Mouse (Mus musculus): Measurements from ENCODE around the gene Col6a4.

Gene Col6a4

GRCm38 (mm10) chr9:106073956-106074355 lies 22.6 kb downstream of the Col6a4 start:
- DNase-seq (ENCODE audit: low spot score in 2 of 2): no peak

- no peak for DNase-seq (ENCODE audit: low spot score in 2 of 2)
These were observed 24.9 kb downstream of the Col6a4 start for GRCm38 (mm10) chr9:106071651-106072050.

DNA sequence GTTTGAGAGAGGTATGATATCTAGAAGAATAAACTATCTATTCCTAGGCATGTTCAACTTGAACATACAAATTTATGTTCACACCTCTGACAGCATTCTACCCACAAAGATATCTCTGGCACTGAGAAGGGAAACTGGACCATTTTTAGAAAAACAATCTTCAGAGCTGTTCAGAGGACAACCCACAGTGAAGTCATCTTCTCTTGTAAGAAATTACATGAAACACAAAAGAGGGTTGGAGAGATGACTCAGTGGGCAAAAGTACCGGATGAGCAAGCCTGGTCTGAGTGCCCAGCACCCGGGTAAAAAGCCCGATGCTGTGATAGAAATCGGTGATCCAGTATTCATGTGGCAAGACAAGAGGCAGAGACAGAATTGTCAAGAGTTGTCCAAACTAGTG lies 43.1 kb downstream of the Col6a4 start:
- peak in 1 of 2 experiments; percentile 39 for DNase-seq (ENCODE audit: low spot score in 2 of 2)

- DNase-seq (ENCODE audit: low spot score in 2 of 2): no peak
These were observed 52.6 kb downstream of the Col6a4 start for GRCm38 (mm10) chr9:106043921-106044503.

DNA sequence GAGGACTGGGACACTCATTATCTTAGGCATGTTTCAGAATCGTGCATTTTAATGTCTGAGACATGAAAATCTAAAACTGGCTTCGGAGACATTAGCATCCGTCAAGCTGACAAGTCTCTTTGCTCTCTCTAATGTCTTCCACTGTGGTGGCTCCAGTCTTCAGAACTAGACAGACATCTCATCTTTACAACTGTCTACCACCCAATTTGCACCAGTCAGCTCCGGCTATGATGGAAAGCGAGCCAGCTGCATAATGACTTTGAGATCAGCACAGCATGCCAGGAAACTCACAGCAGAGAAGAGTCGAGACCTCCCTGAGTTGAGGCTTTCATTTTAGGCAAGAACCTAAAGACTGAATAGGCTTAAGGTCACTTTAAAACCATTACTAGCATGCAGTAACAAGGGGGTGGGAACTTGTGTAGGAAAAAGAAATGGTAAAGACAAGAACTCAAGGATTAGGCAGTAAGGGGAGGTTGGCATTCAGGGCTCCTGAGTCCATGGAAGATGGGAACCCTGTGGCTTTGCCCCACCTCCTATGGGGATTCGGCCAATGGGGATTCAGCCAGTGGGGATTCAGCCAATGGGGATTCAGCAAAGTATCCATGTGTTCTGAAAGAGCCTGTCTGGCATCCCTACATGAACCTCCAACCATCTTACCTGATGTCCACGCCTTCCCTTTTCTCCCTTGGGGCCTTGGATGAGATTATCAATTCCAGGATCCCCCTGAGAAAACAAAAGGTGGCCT lies 56.5 kb downstream of the Col6a4 start:
- DNase-seq (ENCODE audit: low spot score in 2 of 2): no peak

DNA sequence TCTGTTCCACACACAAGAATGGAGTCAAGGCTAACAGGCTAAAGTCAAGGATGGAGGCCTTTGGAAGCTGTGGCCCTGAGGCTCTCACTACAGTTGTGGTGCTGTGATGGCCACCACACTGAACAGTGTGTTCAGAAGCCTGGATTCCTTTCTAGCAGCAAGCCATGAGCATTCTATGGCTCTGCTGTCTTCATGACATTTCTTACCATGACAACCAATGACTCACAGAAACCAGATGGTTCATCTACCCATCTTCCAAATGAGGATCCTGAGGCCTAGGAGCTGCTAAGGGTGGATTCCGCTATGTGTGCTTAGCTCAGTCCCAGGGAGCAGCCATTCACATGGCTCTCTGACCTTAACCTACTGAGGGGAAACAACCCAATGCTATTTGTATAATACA lies 57.3 kb downstream of the Col6a4 start:
- peak; percentile 7 to 23 for DNase-seq (ENCODE audit: low spot score in 2 of 2)

GRCm38 (mm10) chr9:106038865-106039264 lies 57.7 kb downstream of the Col6a4 start:
- DNase-seq (ENCODE audit: low spot score in 2 of 2): peak; percentile 74 to 79

DNA sequence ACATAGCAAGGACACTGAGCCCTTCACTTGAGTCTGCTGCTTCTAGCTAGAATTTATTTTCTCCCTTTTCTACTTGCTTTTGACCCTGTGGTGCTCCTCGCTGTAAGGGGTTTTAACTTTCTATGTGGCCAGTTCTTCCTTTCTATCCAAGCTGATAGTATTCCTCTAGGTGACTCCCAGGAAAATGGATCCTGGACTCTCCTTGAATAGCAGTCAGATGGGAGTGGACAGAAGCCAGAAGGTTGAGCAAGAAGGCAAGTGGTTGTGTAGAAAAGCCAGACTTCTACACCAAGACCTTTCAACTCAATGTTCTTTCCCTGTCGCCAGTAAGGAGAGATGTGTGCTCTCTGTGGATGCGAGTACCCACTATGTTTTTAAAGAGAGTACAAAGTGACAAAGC lies 80.9 kb downstream of the Col6a4 start:
- no peak for DNase-seq (ENCODE audit: low spot score in 2 of 2)

DNA sequence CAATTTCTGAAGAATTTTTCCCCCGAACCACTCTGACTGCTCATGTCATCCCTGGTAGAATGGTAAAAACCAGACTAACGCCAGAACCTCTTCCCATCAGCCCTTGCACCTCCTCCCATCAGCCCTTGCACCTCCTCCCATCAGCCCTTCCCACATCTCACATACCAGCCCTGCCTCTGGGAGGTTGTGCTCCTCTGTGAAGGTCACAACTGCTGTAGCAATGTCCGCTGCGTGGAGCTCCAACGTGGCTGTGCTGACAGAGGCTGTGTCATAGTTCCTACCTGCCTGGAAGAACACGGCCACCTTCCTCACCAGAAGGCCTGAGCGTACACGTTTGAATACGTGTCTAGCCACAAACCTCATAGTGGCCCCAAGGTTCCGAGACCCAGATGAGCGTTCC lies 83.4 kb downstream of the Col6a4 start:
- DNase-seq (ENCODE audit: low spot score in 2 of 2): no peak

DNA sequence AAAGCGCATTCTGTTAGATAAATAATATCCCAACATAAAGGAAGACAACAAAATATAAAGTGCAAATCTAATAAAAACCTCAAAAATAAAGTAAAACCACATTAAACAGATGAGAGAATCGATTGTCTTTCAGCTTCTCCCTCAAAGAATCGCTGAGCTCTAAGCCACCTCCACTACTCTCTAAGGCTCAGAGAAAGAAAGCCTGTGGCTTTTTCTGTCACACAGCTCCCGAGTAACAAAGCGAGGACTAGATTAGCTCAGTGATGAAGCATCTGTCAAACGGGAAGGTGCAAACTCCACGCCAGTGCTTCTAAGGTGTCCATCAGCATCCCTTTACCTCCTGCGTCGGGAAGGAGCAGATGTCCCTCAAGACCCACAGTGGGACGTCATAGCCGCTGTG lies 98.6 kb downstream of the Col6a4 start:
- DNase-seq (ENCODE audit: low spot score in 2 of 2): no peak

GRCm38 (mm10) chr9:105992425-105992824 lies 104.2 kb downstream of the Col6a4 start:
- DNase-seq (ENCODE audit: low spot score in 2 of 2): peak; percentile 37 to 56

DNA sequence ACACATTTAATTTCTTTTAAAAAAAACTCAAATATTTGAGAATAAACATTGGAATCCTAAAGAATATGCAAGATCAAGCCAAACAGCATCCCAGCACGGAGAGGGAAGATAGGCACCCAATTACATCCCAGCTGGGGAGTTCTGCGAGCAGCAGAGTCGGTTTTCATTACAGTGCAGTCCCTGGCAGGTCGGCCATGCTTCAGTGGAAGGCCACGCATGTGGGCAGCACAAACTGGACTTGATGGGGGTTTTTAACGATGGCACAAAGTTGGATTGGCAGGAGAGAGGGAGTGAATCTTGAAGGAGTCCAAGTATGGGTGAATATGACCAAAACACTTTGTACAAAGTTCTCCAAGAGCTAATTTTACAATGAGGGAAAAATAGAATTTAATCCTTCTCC lies 106.5 kb downstream of the Col6a4 start:
- DNase-seq (ENCODE audit: low spot score in 2 of 2): no peak

GRCm38 (mm10) chr9:105989468-105989867 lies 107.1 kb downstream of the Col6a4 start:
- no peak for DNase-seq (ENCODE audit: low spot score in 2 of 2)

DNA sequence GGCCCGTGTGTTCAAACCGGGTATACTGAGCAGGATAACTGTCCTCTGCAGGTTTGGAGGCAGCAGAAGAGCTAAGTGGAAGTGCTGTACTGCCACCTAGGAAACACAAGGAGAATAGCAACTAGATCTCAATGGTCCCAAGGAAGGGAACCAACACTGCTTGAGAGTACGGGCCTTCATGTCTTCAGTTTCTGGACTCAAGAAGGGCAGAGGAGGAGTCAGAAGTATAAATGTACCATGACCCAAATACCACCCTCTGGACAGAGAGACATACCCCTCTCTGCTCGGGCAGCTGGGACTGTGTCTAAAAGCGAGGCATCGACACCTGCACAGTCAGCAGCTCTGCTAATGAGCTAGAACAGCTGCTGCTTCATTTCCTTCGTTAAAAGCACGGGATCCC lies 108.5 kb downstream of the Col6a4 start:
- no peak for DNase-seq (ENCODE audit: low spot score in 2 of 2)

GRCm38 (mm10) chr9:105984931-105985519 lies 111.6 kb downstream of the Col6a4 start:
- DNase-seq (ENCODE audit: low spot score in 2 of 2): no peak

DNA sequence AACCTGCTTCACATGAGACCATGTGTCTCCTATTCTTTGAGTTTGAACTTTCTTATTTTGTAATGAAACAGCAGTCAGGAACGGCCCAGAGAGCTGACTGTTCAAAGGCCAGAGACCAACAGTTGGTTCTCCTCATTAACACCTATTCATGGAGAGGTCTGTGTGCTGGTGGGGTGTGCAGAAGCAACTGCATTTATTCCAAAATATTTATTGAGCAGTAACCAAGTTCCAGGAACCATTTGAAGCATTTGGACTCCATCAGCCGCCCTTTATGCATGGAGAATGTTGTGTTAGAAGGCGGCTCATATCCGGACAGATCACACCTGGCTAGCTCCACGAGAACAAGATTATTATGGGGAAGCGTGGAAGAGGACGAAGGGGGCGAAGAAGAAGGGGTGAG lies 118.1 kb downstream of the Col6a4 start:
- no peak for DNase-seq (ENCODE audit: low spot score in 2 of 2)

DNA sequence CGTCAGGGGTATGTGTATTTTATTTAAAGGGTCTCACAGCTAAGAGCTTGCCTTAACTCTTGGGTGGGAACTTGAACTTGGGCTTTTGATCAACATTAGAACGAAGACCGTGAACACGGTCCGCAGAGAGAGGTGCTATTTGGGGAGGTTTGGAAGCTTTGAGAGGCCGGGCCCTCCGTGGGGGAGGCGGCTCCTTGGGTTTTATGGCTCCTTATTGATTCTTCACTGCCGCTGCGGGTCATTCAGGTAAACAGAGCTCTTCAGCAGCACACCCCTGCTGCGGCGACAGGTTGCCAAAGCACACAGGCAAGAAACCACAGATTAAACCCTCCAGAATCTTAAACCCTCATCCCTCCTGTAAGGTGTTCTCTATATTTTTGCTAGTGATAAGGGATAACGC lies 119.7 kb downstream of the Col6a4 start:
- no peak for DNase-seq (ENCODE audit: low spot score in 2 of 2)

DNA sequence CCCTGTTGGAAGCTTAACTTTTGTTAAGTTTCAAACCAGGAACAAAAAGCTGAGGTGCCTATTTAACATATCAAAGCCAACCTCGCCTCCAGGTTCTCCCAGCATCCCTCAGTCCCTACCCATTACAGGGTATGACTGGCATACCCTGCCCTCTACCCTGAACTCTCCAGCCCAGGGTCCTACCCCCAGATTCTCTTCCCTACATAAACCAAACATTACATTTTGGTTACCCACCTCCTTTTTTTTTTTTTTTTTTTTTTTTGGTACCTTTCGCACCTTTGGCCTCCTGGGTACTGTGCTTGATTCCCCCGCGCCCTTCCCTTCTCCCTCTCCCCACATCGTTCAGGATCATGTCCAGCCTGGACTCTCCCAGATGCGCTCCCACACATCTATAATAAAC lies 120.3 kb downstream of the Col6a4 start:
- no peak for DNase-seq (ENCODE audit: low spot score in 2 of 2)

GRCm38 (mm10) chr9:105973736-105974135 lies 122.8 kb downstream of the Col6a4 start:
- no peak for DNase-seq (ENCODE audit: low spot score in 2 of 2)

GRCm38 (mm10) chr9:105972031-105972430 lies 124.6 kb downstream of the Col6a4 start:
- no peak for DNase-seq (ENCODE audit: low spot score in 2 of 2)

GRCm38 (mm10) chr9:105971351-105971894 lies 125.2 kb downstream of the Col6a4 start:
- no peak for DNase-seq (ENCODE audit: low spot score in 2 of 2)

DNA sequence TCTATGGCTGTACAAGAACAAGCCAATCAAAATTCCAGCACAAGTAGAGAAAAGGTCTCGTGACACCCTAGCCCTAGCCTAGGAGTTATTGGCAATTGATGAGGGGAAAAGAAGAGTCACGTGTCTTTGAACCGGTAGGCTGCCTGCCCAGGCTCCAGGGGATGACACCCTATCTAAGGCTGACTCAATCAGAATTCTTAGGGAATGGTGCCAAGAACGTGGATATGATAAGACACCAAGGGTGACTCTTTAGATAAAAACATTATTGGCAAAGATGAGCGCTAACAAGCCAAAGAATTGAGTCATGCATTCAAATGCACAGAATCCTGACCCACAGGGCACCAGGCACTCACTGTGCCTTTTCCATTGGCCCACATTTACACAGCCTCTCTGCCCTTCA lies 125.7 kb downstream of the Col6a4 start:
- DNase-seq (ENCODE audit: low spot score in 2 of 2): no peak

DNA sequence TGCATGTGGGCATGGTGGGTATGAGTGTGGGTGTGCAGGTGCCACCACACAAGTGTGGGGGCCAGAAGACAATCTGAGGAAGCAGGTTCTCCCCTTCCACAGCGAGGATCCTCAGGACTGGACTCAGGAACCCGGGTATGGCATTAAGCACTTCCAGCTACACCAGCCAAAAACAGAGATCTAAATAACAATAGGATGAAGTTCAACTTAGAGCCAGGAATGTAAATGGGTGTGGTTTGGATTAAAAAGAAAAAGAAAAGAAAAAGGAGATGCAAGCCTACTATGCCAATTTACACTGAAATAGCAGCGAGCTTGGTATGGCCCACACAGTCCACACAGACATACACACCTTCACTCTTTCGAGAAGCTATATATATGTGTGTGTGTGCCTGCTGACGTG lies 128.6 kb downstream of the Col6a4 start:
- DNase-seq (ENCODE audit: low spot score in 2 of 2): no peak
